Mouse (Mus musculus) spleen, adult 2 months (tissue): ENCODE measurements at regions not wholly inside any gene's neighbourhood (a gene's known extent, or its start where the extent isn't known, plus 50 kb on each side); places are given as distances from the start of the nearest gene placed in this dataset.

ENCODE experiments used
- DNase-seq, 2 experiments: peaks; one replicate each; pipeline versions ENCODE4 v3.0.0 to v3.0.0-alpha.2; 2012 to 2021; ENCODE audit warnings: low spot score in 2 of 2, low read depth in 1 of 2
- H3K27ac ChIP-seq: fragments of 200-500 bp; 2 replicates; pipeline ENCODE4 v1.5.1; 2012; ENCODE audit warnings: low read length, inconsistent platforms; ENCODE audit not compliant: insufficient read depth
- H3K27me3 ChIP-seq: fragments of 200-500 bp; 2 replicates; pipeline ENCODE4 v1.6.1; 2012; ENCODE audit warnings: mild to moderate bottlenecking, moderate library complexity, low read length, inconsistent platforms; ENCODE audit not compliant: control insufficient read depth, insufficient read depth
- H3K36me3 ChIP-seq: fragments of 200-500 bp; 2 replicates; pipeline ENCODE4 v1.6.1; 2012; ENCODE audit warnings: mild to moderate bottlenecking, low read length, inconsistent platforms; ENCODE audit not compliant: control insufficient read depth, insufficient read depth
- H3K4me1 ChIP-seq: fragments of 200-500 bp; 2 replicates; pipeline ENCODE4 v1.6.1; 2011; ENCODE audit warnings: inconsistent platforms; ENCODE audit not compliant: control insufficient read depth, insufficient read depth, insufficient read length
- H3K4me3 ChIP-seq: fragments of 200-500 bp; 2 replicates; pipeline ENCODE4 v1.5.1; 2011; ENCODE audit warnings: mild to moderate bottlenecking, inconsistent platforms; ENCODE audit not compliant: insufficient read depth, insufficient read length; ENCODE audit errors: extremely low read depth
- CTCF ChIP-seq: fragments of 200-500 bp; IDR thresholded peaks from 2 replicates; pipeline ENCODE4 v1.5.1; 2011; ENCODE audit warnings: mild to moderate bottlenecking, inconsistent platforms; ENCODE audit not compliant: insufficient read depth, insufficient read length, insufficient replicate concordance; ENCODE audit errors: extremely low read depth
- POLR2A ChIP-seq: fragments of 200-500 bp; IDR thresholded peaks from 2 replicates; pipeline ENCODE4 v1.6.1; 2011; ENCODE audit warnings: low read depth, low read length, inconsistent platforms
- WGBS: fragments of 180-500 bp; shearing (Covaris S2); methylation state at CpG from one replicate; pipeline ENCODE4 v1.1.7; 2018; 5-methylcytosine and 5-hydroxymethylcytosine counted together

DNA sequence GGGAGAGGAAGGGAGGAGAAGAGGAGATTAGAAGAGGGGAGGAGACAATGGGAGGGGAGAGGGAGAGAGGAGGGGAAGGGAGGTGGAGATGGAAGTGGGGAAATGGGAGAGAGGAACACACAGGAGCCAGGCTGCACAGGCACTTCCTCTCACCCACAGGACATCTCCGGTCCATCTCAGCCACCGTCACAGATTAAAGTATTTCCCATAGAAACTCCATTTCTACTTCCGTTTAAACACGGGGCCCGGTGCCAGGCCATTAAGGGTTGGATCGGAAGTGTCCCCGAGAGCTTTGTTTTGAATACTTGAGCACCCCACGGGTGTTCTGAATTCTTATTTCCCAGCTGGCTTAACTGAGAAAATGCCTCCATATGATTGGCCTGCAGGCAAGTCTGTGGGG lies 67.6 kb upstream of the Ptpn1 start:
- TF ChIP-seq CTCF (no peak), POLR2A (no peak)
- H3K36me3 ChIP-seq: no peaks in the 10 kb centered on the region
- no peak for DNase-seq
- 26% methylated on average over 8 of the region's 8 CpGs for WGBS
- no peaks in the 10 kb centered on the region for H3K27me3 ChIP-seq
- H3K4me1 ChIP-seq: no peaks in the 10 kb centered on the region; the same call in 1 of the 2 replicates
- no peak overlapping the region for H3K4me3 ChIP-seq
- H3K27ac ChIP-seq: no peak overlapping the region

DNA sequence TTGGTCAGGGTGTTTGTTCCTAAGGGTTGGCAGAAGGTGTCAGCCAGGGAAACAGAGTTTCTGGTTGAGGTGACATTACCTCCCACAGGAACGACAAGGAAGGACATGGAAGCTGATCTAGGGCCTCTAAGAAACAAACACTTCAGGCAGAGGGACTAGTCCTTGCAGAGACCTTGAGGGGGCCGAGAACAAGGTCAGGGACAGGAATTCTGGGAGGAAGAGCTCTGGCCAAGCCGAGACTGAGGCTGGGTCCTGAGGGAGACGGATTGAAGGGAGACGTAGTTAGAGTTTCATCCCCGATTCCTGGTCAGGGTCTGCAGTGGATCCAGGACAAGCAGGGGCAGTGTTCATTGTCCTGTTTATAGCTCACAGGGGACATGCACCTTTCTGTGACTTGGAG lies 68.2 kb upstream of the Ptpn1 start:
- Histone ChIP-seq H3K36me3 (no peaks in the 10 kb centered on the region), H3K4me3 (no peak overlapping the region), H3K27ac (no peak overlapping the region), H3K27me3 (no peaks in the 10 kb centered on the region), H3K4me1 (no peaks in the 10 kb centered on the region; the same call in 1 of the 2 replicates)
- WGBS: 79% methylated on average over 6 of the region's 6 CpGs
- DNase-seq: no peak
- no peak for TF ChIP-seq POLR2A
- no peak for TF ChIP-seq CTCF

DNA sequence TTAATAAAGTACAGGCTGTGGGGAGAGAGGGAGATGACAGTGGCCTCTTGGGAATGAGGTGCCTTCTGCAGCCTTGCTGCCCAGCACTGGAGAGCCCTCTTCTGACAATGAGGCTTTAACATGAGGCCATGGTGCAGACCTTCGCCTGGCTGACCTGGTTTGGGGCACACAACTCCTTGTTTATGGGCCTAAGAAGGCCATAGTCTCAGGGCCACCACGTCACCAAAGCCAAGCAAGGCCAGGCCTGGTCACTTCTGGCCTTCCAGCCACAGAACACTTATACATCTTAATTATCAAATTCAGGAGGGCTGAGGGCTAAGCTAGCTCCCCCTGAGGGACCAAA lies 70.7 kb upstream of the Ptpn1 start:
- 86% methylated on average over 2 of the region's 2 CpGs for WGBS
- no peak overlapping the region for H3K27ac ChIP-seq

DNA sequence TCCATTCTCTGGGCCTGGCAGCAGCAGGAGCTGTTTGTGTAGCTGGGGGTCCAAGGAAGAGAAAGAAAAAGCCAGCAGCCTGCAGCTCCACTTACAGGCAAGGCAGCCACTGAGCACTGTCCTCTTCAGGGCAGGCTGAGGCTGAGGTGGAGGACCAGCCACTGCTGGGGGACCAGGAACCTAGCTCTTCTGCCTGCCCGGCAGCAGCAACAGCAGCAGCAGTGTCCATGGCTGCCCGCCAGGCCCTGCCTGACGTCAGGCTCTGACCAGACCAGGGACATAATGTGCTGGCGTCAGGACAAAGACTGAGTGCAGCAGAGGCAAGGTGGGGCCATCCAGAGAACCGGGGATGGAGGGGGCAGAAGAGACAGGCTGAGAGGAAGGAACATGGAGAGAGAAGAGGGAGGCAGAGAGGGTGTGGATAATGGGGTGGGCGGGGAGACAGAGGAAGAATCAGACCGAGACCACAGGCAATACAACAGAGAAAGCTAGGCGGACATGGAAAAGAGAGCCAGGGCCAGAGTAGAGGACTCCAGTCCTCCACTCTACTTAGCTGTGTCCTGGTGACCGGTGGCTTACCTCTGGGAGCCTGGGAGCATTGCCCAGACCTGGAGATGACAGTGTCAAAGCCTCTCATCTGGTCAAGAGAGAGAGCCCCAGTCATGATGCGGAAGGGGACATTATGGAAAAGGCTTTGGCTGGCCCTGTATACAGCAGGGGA lies 71.2 kb upstream of the Ptpn1 start:
- no peak for DNase-seq
- WGBS: 70% methylated on average over 10 of the region's 10 CpGs
- TF ChIP-seq POLR2A (no peak), CTCF (no peak)
- no peak overlapping the region for H3K4me3 ChIP-seq
- 0 out of 2 replicates have a peak overlapping the region, but pooled peaks have one; percentile 5 for H3K27ac ChIP-seq
- H3K27me3 ChIP-seq: no peaks in the 10 kb centered on the region
- no peaks in the 10 kb centered on the region for H3K36me3 ChIP-seq
- no peaks in the 10 kb centered on the region; the same call in 1 of the 2 replicates for H3K4me1 ChIP-seq

More for the DNA sequence above, 70.7 kb upstream of the Ptpn1 start:
- no peaks in the 10 kb centered on the region; the same call in 1 of the 2 replicates for H3K4me1 ChIP-seq
- TF ChIP-seq CTCF: no peak
- no peaks in the 10 kb centered on the region for H3K27me3 ChIP-seq
- no peak overlapping the region for H3K4me3 ChIP-seq
- DNase-seq: no peak
- no peaks in the 10 kb centered on the region for H3K36me3 ChIP-seq

DNA sequence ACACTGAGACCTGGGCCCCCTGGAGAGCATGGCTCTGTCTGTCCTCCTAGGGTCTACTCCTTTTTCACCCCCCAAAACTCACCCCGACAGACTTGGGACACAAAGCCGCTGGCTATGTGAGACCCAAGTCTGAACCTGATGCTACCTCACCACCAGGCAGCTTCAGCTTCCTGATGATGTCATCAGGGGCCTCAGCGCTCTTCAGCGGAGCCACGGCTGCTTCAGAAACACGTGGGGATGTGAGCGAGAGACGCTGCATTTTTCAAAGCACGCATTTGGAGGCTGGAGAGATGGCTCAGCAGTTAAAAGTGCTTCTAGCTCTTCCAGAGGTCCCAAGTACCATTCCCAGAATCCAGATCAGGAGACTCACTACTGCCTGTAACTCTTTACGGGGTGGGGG lies 72.3 kb upstream of the Ptpn1 start:
- H3K27ac ChIP-seq: no peak overlapping the region
- TF ChIP-seq POLR2A: no peak
- H3K4me3 ChIP-seq: no peak overlapping the region
- H3K27me3 ChIP-seq: no peaks in the 10 kb centered on the region
- DNase-seq: no peak
- H3K4me1 ChIP-seq: no peaks in the 10 kb centered on the region; the same call in 1 of the 2 replicates
- WGBS: 18% methylated on average over 10 of the region's 10 CpGs
- H3K36me3 ChIP-seq: no peaks in the 10 kb centered on the region

DNA sequence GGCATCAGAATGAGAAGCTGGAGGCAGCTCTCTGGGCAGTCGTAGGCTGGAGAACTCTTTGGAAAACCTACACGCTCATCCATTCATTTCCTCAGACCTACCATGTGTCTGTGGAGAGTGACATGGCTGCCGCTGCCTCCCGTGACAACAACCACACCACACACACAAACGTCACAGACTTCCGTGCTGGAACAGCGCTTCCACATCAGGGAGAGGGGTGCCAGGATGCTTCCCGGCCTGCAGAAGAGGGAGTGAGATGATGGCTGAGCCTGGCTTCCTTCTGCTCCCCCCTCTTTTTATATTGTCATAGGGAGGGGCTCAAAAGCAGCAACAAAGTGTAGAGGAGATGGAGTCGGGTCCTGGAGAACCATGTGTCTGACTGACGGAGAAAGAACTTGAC lies 73.5 kb upstream of the Ptpn1 start:
- TF ChIP-seq CTCF (no peak), POLR2A (no peak)
- WGBS: 90% methylated on average over 10 of the region's 10 CpGs
- peaks cover 4% of the 10 kb centered on the region; the same call in 1 of the 2 replicates for H3K4me1 ChIP-seq
- H3K27ac ChIP-seq: no peak overlapping the region
- no peaks in the 10 kb centered on the region for H3K27me3 ChIP-seq
- H3K4me3 ChIP-seq: no peak overlapping the region
- H3K36me3 ChIP-seq: no peaks in the 10 kb centered on the region
- no peak for DNase-seq

DNA sequence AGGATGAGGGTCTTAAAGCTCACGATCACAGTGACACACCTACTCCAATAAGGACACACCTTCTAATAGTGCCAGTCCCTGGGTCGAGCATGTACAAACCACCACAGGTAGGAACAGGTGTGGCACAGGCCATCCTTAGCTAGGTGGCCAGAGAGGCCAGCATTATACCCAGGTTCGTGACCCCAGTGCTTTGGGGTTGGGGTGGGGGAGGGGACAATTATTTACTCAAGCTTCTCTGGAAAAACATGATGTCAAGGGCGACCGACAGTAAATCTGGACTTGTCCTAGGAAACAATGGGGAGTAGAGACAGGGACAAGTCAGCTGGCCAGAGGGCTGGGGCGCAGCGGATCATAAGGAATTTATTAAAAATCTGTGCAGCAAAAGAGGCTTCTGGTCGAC lies 73.9 kb upstream of the Ptpn1 start:
- no peak for DNase-seq
- H3K4me3 ChIP-seq: no peak overlapping the region
- H3K4me1 ChIP-seq: peaks cover 5% of the 10 kb centered on the region; the same call in 1 of the 2 replicates
- no peaks in the 10 kb centered on the region for H3K36me3 ChIP-seq
- WGBS: 90% methylated on average over 8 of the region's 8 CpGs
- TF ChIP-seq CTCF (no peak), POLR2A (no peak)
- no peak overlapping the region for H3K27ac ChIP-seq
- no peaks in the 10 kb centered on the region for H3K27me3 ChIP-seq
